Mouse (Mus musculus): ENCODE results near the gene Anks1. TPM values are rescaled to one million over a fixed set of nuclear protein-coding genes. Genes with fewer than 3 reads are reported as not detected.

Gene Anks1
- polyA plus RNA-seq, 1 experiment from 2014 or later: 22.5 TPM

DNA sequence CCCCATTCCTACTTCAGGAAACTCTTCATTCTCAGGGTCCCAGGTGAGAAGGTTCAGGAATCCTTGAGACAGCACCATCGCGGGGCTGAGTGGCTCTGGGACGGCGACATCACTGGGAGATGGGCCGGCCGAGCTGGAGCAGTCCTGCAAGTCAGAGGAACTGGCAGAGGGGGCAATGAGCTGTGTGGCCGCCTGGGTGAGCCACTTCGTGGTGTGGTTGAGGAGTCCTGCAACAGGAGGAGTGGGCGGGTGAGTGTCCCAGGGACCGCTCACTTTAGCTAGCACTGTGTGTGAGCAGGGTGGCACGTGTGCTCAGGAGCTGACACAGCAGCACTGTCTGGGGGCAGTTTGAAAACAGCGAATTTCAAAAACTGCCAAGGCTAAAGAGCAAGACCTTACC lies 160.3 kb downstream of the Anks1 start:
- Histone ChIP-seq H3K4me2 (replicated peaks) (no peak overlapping the region), H3K27me3 (no peaks in the 10 kb centered on the region), H3K4me1 (no peaks in the 10 kb centered on the region), H3K9me3 (peaks cover 3% of the 10 kb centered on the region; the same call in 1 of the 2 replicates), H3K9ac (no peak overlapping the region), H3K27ac (no peak overlapping the region), H3K4me3 (no peak overlapping the region), H3K36me3 (no peaks in the 10 kb centered on the region)
- no peak for ATAC-seq (ENCODE audit: insufficient number of reproducible peaks, insufficient read depth, low FRiP score, low TSS enrichment)
- WGBS: 27% methylated on average over 12 of the region's 12 CpGs

DNA sequence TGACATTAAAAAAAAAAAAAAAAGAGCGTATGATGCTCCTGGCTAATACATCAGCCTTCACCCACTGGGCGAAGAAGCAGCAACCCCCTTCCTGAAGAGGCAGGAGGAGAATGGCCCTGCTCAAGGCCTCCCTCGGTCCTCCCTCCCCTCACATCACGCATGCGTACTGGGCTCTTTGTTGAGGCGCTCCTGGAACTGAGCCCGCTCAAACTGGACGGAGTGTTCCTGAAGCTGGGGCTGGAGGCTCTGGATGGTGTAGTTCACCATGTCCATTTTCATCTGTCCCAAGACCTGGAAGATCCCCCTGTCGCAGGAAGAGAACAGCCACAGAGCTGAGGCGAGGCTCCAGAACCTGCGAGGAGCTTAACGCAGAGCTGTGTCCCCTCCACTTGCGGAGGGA lies 161.2 kb downstream of the Anks1 start:
- H3K9me3 ChIP-seq: peaks cover 3% of the 10 kb centered on the region; the same call in 1 of the 2 replicates
- no peaks in the 10 kb centered on the region for H3K27me3 ChIP-seq
- H3K36me3 ChIP-seq: no peaks in the 10 kb centered on the region
- no peak for ATAC-seq (ENCODE audit: insufficient number of reproducible peaks, insufficient read depth, low FRiP score, low TSS enrichment)
- H3K4me3 ChIP-seq: no peak overlapping the region
- no peak overlapping the region for H3K9ac ChIP-seq
- 90% methylated on average over 13 of the region's 13 CpGs for WGBS
- no peaks in the 10 kb centered on the region for H3K4me1 ChIP-seq
- no peak overlapping the region for H3K27ac ChIP-seq
- H3K4me2 ChIP-seq (replicated peaks): no peak overlapping the region

DNA sequence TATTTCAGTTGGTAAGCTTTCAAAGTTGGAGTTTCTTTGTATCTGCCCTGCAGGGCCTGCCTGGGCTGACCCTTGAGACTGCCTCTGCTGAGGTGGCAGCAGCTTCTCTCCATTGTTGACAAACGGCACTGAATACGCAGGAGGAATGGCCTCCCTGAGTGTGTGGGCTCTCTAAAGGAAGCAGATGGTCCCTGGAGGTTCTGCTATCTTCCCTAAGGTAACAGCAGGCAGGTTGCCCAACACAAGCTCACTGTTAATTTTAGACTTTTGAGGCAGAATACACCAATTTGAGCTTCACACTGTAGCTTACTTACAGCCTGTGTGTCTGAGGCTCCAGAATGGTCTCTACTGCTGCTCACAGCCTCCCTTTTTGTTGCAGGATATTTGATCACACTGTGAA lies 163.6 kb downstream of the Anks1 start:
- H3K4me3 ChIP-seq: no peak overlapping the region
- H3K4me1 ChIP-seq: no peaks in the 10 kb centered on the region
- no peak overlapping the region for H3K9ac ChIP-seq
- H3K27ac ChIP-seq: no peak overlapping the region
- H3K27me3 ChIP-seq: no peaks in the 10 kb centered on the region
- H3K4me2 ChIP-seq (replicated peaks): no peak overlapping the region
- peaks cover 3% of the 10 kb centered on the region; the same call in 1 of the 2 replicates for H3K9me3 ChIP-seq
- H3K36me3 ChIP-seq: no peaks in the 10 kb centered on the region
- no peak for ATAC-seq (ENCODE audit: insufficient number of reproducible peaks, insufficient read depth, low FRiP score, low TSS enrichment)
- WGBS: 85% methylated on average over 2 of the region's 2 CpGs

DNA sequence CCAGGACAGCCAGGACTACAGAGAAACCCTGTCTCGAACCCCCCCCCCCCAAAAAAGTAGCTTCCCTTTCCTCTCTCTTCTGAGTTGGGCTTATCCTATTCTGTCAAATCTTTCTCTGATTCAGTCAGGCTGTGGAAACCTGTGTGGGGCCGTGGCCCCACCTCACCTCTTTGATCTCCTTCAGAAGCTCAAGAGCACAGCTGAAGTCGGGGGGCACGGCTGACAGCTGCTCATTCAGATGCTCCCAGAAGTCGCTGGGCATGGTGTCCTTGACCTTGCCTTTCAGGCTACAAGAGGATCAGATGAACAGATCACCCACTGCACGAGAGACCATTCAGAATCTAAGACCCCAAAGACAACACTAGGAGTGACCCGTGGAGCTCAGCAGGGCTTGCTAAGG lies 165.4 kb downstream of the Anks1 start:
- Histone ChIP-seq H3K4me1 (no peaks in the 10 kb centered on the region), H3K27me3 (no peaks in the 10 kb centered on the region), H3K36me3 (no peaks in the 10 kb centered on the region), H3K27ac (no peak overlapping the region), H3K4me3 (no peak overlapping the region), H3K9ac (no peak overlapping the region), H3K9me3 (peaks cover 3% of the 10 kb centered on the region; the same call in 1 of the 2 replicates), H3K4me2 (replicated peaks) (no peak overlapping the region)
- WGBS: 66% methylated on average over 7 of the region's 7 CpGs
- ATAC-seq (ENCODE audit: insufficient number of reproducible peaks, insufficient read depth, low FRiP score, low TSS enrichment): no peak

- H3K4me2 ChIP-seq (replicated peaks): no peak overlapping the region
- H3K4me1 ChIP-seq: no peaks in the 10 kb centered on the region
- 0 out of 2 replicates have a peak, but pooled peaks cover 9% of the 10 kb centered on the region for H3K27me3 ChIP-seq
- H3K36me3 ChIP-seq: no peaks in the 10 kb centered on the region
- H3K27ac ChIP-seq: no peak overlapping the region
- 84% methylated on average over 9 of the region's 9 CpGs for WGBS
- no peak overlapping the region for H3K9ac ChIP-seq
- no peak overlapping the region for H3K4me3 ChIP-seq
- peaks cover 3% of the 10 kb centered on the region; the same call in 1 of the 2 replicates for H3K9me3 ChIP-seq
- ATAC-seq (ENCODE audit: insufficient number of reproducible peaks, insufficient read depth, low FRiP score, low TSS enrichment): no peak
These were observed 168.9 kb downstream of the Anks1 start for GRCm38 (mm10) chr17:28078028-28078427.

DNA sequence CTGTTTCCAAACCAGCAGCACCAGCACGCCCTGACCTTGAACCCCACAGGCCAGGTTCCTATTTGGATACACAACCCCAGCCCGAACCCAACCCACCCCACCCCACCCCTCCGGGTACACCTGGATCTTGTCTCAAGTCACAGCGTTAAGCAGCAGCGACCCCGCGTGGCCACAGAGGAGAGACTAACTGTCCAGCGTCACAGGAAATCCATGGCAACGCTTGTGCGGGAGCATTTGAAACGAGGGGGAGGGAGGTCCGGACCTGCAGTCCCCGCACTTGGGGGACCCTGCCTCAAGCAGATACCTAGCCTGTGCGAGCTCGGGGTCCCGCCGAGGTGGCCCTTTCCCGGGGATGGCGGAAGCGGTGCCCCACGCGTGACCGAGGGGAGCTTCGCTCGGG lies 170.5 kb downstream of the Anks1 start:
- Histone ChIP-seq H3K9ac (peak overlapping the region; percentile 66), H3K27ac (peak overlapping the region; percentile 57; the same call in 1 of the 2 replicates), H3K4me2 (replicated peaks) (peak overlapping the region; percentile 100), H3K4me3 (peak overlapping the region; percentile 65), H3K27me3 (0 out of 2 replicates have a peak, but pooled peaks cover 9% of the 10 kb centered on the region), H3K36me3 (no peaks in the 10 kb centered on the region), H3K4me1 (peaks cover 5% of the 10 kb centered on the region; the same call in 1 of the 2 replicates), H3K9me3 (no peaks in the 10 kb centered on the region)
- 1% methylated on average over 25 of the region's 25 CpGs for WGBS
- peak; percentile 49; the same call in 1 of the 2 replicates for ATAC-seq (ENCODE audit: insufficient number of reproducible peaks, insufficient read depth, low FRiP score, low TSS enrichment)

DNA sequence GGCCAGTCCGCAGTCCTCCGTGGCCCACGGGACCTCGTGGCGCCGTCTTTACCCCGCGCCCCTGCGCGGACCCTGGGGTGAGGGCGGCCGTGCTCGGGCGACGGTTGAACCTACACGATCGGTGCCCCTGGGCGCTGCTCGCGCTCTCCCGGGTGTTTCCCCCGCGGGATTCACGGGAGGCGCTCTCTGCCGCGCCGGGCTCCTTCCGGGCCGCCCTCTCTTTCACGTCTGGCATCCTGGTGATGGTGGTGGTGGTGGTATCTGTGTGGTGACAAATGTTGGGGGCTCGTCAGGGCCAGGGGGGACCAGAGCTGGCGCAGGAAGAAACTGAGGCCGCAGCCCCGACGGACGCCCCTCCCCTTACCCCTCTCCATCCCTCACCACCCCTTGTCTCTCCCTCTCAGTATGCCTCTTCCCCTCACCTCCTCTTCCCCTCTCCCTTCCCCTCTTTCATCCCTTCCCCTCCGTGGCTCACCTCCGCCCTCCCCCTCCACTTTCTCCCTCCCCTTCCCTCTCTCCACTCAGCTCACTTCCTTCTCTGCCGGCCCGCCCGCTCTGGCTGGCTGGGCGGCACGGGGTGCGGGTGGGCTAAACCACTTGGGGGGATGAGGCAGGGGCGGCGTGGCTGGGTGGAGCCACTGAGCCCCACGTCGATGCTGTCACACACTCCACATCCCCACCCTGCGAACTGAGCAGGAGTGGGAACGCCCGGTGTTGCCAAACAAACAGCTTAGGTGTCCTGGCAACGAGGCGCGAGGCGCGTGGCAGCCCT lies 171.1 kb downstream of the Anks1 start, which contains the start of gene Tcp11:
Gene Tcp11, minus strand, starts transcription at position 595 of the 772 bp plus-strand sequence.
- under 1% methylated on average over 55 of the region's 57 CpGs for WGBS
- Histone ChIP-seq H3K4me1 (peaks cover 7% of the 10 kb centered on the region; the same call in 1 of the 2 replicates), H3K4me2 (replicated peaks) (peak within 1 kb of the TSS; percentile 100), H3K9ac (peak within 1 kb of the TSS; percentile 66), H3K27me3 (0 out of 2 replicates have a peak, but pooled peaks cover 9% of the 10 kb centered on the region), H3K4me3 (peak within 1 kb of the TSS; percentile 65), H3K27ac (peak within 1 kb of the TSS; percentile 57; the same call in 1 of the 2 replicates), H3K9me3 (no peaks in the 10 kb centered on the region), H3K36me3 (no peaks in the 10 kb centered on the region)
- ATAC-seq (ENCODE audit: insufficient number of reproducible peaks, insufficient read depth, low FRiP score, low TSS enrichment): peak; percentile 74

DNA sequence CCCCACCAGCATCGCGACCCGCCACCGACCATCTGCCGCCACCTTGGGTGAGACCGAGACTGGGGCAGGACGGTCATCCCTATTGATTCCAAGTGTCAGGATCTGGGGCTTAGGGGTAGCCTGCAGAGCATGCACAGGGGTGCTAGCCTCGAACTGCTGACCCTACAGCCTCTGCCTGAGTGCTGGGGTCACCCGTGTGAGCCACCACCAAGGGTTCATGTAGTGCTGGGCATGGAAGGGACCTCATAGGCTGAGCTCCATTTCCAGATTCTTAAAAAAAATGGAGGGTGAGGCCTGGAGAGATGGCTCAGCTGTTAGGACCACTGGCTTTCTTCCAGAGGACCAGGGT lies 171.7 kb downstream of the Anks1 start:
- 0 out of 2 replicates have a peak, but pooled peaks cover 9% of the 10 kb centered on the region for H3K27me3 ChIP-seq
- WGBS: 11% methylated on average over 9 of the region's 9 CpGs
- no peaks in the 10 kb centered on the region for H3K9me3 ChIP-seq
- peak overlapping the region; percentile 65 for H3K4me3 ChIP-seq
- 0 out of 2 replicates have a peak overlapping the region, but pooled peaks have one; percentile 66 for H3K9ac ChIP-seq
- no peaks in the 10 kb centered on the region for H3K36me3 ChIP-seq
- 0 out of 2 replicates have a peak overlapping the region, but pooled peaks have one; percentile 43 for H3K27ac ChIP-seq
- H3K4me1 ChIP-seq: peaks cover 12% of the 10 kb centered on the region; the same call in 1 of the 2 replicates
- peak overlapping the region; percentile 100 for H3K4me2 ChIP-seq (replicated peaks)
- no peak; the same call in 1 of the 2 replicates for ATAC-seq (ENCODE audit: insufficient number of reproducible peaks, insufficient read depth, low FRiP score, low TSS enrichment)

DNA sequence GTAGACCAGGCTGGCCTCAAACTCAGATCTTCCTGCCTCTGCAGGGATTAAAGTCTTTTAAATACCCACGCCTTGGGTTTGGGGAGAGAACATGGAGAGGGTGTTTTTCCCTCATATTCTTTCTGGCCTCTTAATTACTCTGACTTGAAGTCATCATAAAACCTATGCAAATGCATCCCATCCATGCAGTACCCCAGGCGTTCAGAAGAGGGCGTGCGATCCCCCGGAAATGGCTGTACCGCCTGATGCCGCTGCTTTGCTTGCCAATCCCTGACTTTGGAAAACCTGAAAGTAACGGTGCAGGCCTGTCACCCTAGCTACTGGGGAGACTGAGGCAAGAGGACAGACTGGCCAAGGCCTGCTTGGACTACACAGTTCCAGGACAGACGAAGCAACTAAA lies 172.3 kb downstream of the Anks1 start:
- ATAC-seq (ENCODE audit: insufficient number of reproducible peaks, insufficient read depth, low FRiP score, low TSS enrichment): no peak
- Histone ChIP-seq H3K4me3 (no peak overlapping the region), H3K27me3 (0 out of 2 replicates have a peak, but pooled peaks cover 9% of the 10 kb centered on the region), H3K36me3 (no peaks in the 10 kb centered on the region), H3K9ac (no peak overlapping the region), H3K9me3 (no peaks in the 10 kb centered on the region), H3K4me1 (peaks cover 14% of the 10 kb centered on the region; the same call in 1 of the 2 replicates), H3K4me2 (replicated peaks) (no peak overlapping the region), H3K27ac (no peak overlapping the region)
- WGBS: 50% methylated on average over 9 of the region's 9 CpGs

GRCm38 (mm10) chr17:28081856-28082255 lies 172.8 kb downstream of the Anks1 start:
- H3K9ac ChIP-seq: no peak overlapping the region
- no peak overlapping the region for H3K4me3 ChIP-seq
- ATAC-seq (ENCODE audit: insufficient number of reproducible peaks, insufficient read depth, low FRiP score, low TSS enrichment): no peak
- peaks cover 18% of the 10 kb centered on the region; the same call in 1 of the 2 replicates for H3K4me1 ChIP-seq
- no peak overlapping the region for H3K4me2 ChIP-seq (replicated peaks)
- H3K36me3 ChIP-seq: no peaks in the 10 kb centered on the region
- H3K27me3 ChIP-seq: 0 out of 2 replicates have a peak, but pooled peaks cover 9% of the 10 kb centered on the region
- H3K27ac ChIP-seq: no peak overlapping the region
- H3K9me3 ChIP-seq: no peaks in the 10 kb centered on the region
- WGBS: 85% methylated on average over 7 of the region's 7 CpGs

GRCm38 (mm10) chr17:28082863-28083262 lies 173.8 kb downstream of the Anks1 start:
- no peak for ATAC-seq (ENCODE audit: insufficient number of reproducible peaks, insufficient read depth, low FRiP score, low TSS enrichment)
- Histone ChIP-seq H3K4me3 (no peak overlapping the region), H3K9me3 (no peaks in the 10 kb centered on the region), H3K36me3 (no peaks in the 10 kb centered on the region), H3K4me1 (peaks cover 26% of the 10 kb centered on the region; the same call in 1 of the 2 replicates), H3K27ac (no peak overlapping the region), H3K27me3 (0 out of 2 replicates have a peak, but pooled peaks cover 9% of the 10 kb centered on the region), H3K4me2 (replicated peaks) (no peak overlapping the region), H3K9ac (no peak overlapping the region)
- 73% methylated on average over 13 of the region's 13 CpGs for WGBS
